Mouse (Mus musculus): ENCODE results near the gene Smim23. TPM values are rescaled to one million over a fixed set of nuclear protein-coding genes. Genes with fewer than 3 reads are reported as not detected.

The Smim23 gene
- polyA plus RNA-seq (2012; rRNA removed), result not detected in 2 replicates

GRCm38 (mm10) chr11:32824505-32824904, at the start of gene Smim23:
TSS of gene Smim23 (minus strand) at chr11:32824605.

Other genes with a start within 250 kb of the Smim23 start
- gene Fbxw11, start 181.9 kb downstream of the Smim23 start, polyA plus RNA-seq (2012; rRNA removed), result 100 TPM in 2 replicates

All from central nervous system, embryonic 18 days (tissue).